Mouse (Mus musculus) heart, embryonic 12.5 days (tissue): Measurements from ENCODE around the gene Cnih1. TPM values are rescaled to one million over a fixed set of nuclear protein-coding genes. Genes with fewer than 3 reads are reported as not detected.

ENCODE experiments used
- polyA plus RNA-seq: library from polyadenylated mRNA; unstranded; fragments of >200 nt; fragmentation: Nextera tagmentation; extraction: Ambion mirVana; gene quantifications from 2 replicates; pipeline ENCODE4 v1.2.1, GENCODE M21; 2016

Cnih1 gene
- polyA plus RNA-seq, 1 experiment from 2014 or later = 175 TPM

Other genes starting within 250 kb of the Cnih1 start
- gene Cdkn3, start 27.9 kb downstream of the Cnih1 start, polyA plus RNA-seq = 48.8 and 51.8 TPM in 2 replicates
- 68.1 and 73.8 TPM in 2 replicates for gene Gmfb, start 33.8 kb upstream of the Cnih1 start, polyA plus RNA-seq
- gene Cgrrf1, start 43.7 kb upstream of the Cnih1 start, polyA plus RNA-seq = 26.3 and 26.8 TPM in 2 replicates
- 16.5 and 17.9 TPM in 2 replicates for gene Samd4, start 94.4 kb upstream of the Cnih1 start, polyA plus RNA-seq